Comparison of ENCODE assay signal across 8 mouse cellular contexts in the genomic region with DNA sequence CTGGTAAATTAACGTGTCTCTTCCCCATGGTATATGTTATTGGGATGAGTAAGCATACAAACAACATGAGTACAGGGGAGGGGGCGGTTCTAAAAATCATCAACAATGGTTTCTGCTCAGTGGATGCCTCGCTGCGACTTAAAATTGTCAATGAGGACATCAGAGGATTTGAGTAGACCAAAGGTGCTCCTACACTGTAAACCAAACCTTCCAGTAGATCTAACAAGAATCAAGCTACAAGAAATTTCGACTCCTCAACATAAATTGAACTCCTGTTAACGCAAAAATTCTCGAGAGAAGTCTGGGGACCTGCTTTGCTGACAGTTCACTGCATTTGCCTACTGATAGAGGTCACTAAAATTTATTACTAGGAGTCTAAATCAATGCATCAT. TPM values are rescaled to one million over a fixed set of nuclear protein-coding genes. Genes with fewer than 3 reads are reported as not detected.
DNase-seq lines count a peak whose midpoint lies in the region; ATAC-seq and TF ChIP-seq lines count a peak whose summit lies in the region.
"Had no signal": no experiment of that assay in that cellular context is flagged by ENCODE, and none has a peak within 500 bp of the region (broad histone marks: within the 10 kb centered on the region; RNA-seq: fewer than 3 reads in every experiment).

No protein-coding gene starts in this region.

- H3K9ac ChIP-seq in lung, embryonic 14.5 days, result no peak overlapping the region
- no peak overlapping the region for H3K9ac ChIP-seq in embryonic facial prominence, embryonic 15.5 days

- DNase-seq in lung, embryonic 14.5 days, result no peak
- DNase-seq in lung, postnatal 4 days, result no peak
- DNase-seq in induced T-regulatory cell, adult 2 months (ENCODE audit: low read depth), result peak; percentile 28
- DNase-seq in layer of hippocampus, postnatal 14 days (ENCODE audit: low spot score in 2 of 2), result no peak
- DNase-seq in frontal cortex, postnatal 10 days (ENCODE audit: low spot score in 2 of 2), result no peak
- DNase-seq: kidney, postnatal 10 days had no signal

- peaks cover 54% of the 10 kb centered on the region for H3K79me2 ChIP-seq in myocyte (ENCODE audit: control insufficient read depth, insufficient read depth)

- H3K9me3 ChIP-seq in lung, embryonic 14.5 days (ENCODE audit: low read depth, low read length), result no peaks in the 10 kb centered on the region
- no peaks in the 10 kb centered on the region for H3K9me3 ChIP-seq in embryonic facial prominence, embryonic 15.5 days (replicated peaks)

- peaks cover 5% of the 10 kb centered on the region; the same call in 1 of the 2 replicates for H3K4me1 ChIP-seq in lung, embryonic 14.5 days (ENCODE audit: insufficient read depth)
- peaks cover 13% of the 10 kb centered on the region for H3K4me1 ChIP-seq in embryonic facial prominence, embryonic 15.5 days

- TF ChIP-seq CTCF in lung, embryonic 14.5 days (IDR thresholded peaks at IDR 0.05; ENCODE audit: low read depth), result no peak

- H3K36me3 ChIP-seq in lung, embryonic 14.5 days (ENCODE audit: insufficient read depth), result no peaks in the 10 kb centered on the region
- H3K36me3 ChIP-seq in embryonic facial prominence, embryonic 15.5 days, result no peaks in the 10 kb centered on the region
- H3K36me3 ChIP-seq in myocyte (ENCODE audit: control insufficient read depth, insufficient read depth), result no peaks in the 10 kb centered on the region

- TF ChIP-seq POLR2A in myocyte (IDR thresholded peaks at IDR 0.05; ENCODE audit: insufficient read length, low read depth), result no peak

- 74% methylated on average over 7 of the region's 7 CpGs for WGBS in lung, embryonic 14.5 days
- 81% methylated on average over 7 of the region's 7 CpGs for WGBS in embryonic facial prominence, embryonic 15.5 days

- H3K4me2 ChIP-seq in lung, embryonic 14.5 days, result peak overlapping the region; percentile 92
- H3K4me2 ChIP-seq in embryonic facial prominence, embryonic 15.5 days (replicated peaks), result peak overlapping the region; percentile 87; the same call in 1 of the 2 replicates
- H3K4me2 ChIP-seq in myocyte (ENCODE audit: low read depth), result peak overlapping the region; percentile 82

- no peak overlapping the region for H3ac ChIP-seq in myocyte (ENCODE audit: control insufficient read depth, insufficient read length)

- ATAC-seq in lung, embryonic 14.5 days (ENCODE audit: insufficient read depth), result no peak
- no peak for ATAC-seq in embryonic facial prominence, embryonic 15.5 days (ENCODE audit: insufficient number of reproducible peaks, low FRiP score, low TSS enrichment, low read depth)

- no peak overlapping the region; the same call in 1 of the 2 replicates for H3K27ac ChIP-seq in lung, embryonic 14.5 days (ENCODE audit: low read depth)
- no peak overlapping the region for H3K27ac ChIP-seq in embryonic facial prominence, embryonic 15.5 days (replicated peaks)

- 0 out of 2 replicates have a peak overlapping the region, but pooled peaks have one; percentile 75 for H3K4me3 ChIP-seq in lung, embryonic 14.5 days (ENCODE audit: low read depth, low read length)
- H3K4me3 ChIP-seq in embryonic facial prominence, embryonic 15.5 days (replicated peaks), result no peak overlapping the region
- peak overlapping the region; percentile 82 for H3K4me3 ChIP-seq in myocyte

- no peaks in the 10 kb centered on the region for H3K27me3 ChIP-seq in lung, embryonic 14.5 days (ENCODE audit: insufficient read depth, low read length)
- H3K27me3 ChIP-seq in embryonic facial prominence, embryonic 15.5 days, result no peaks in the 10 kb centered on the region
- no peaks in the 10 kb centered on the region for H3K27me3 ChIP-seq in myocyte (ENCODE audit: control insufficient read depth, insufficient read depth, insufficient read length)

TF ChIP-seq in myocyte, 11 proteins besides CTCF, POLR2A, EP300 and RAD21:
- no peak for TF ChIP-seq USF1 (IDR thresholded peaks at IDR 0.05; ENCODE audit: low read depth)
- no peak for TF ChIP-seq MYOD1 (IDR thresholded peaks at IDR 0.05; ENCODE audit: control insufficient read depth in 1 of 3, insufficient read length in 2 of 3, low read depth in 2 of 3)
- TF ChIP-seq E2F4 (IDR thresholded peaks at IDR 0.05; ENCODE audit: insufficient read depth), result no peak
- no peak for TF ChIP-seq POLR2AphosphoS2 (IDR thresholded peaks at IDR 0.05; ENCODE audit: insufficient read length, low read depth)
- TF ChIP-seq MAX (IDR thresholded peaks at IDR 0.05; ENCODE audit: low read depth), result no peak
- TF ChIP-seq REST (IDR thresholded peaks at IDR 0.05; ENCODE audit: insufficient read depth, insufficient read length), result no peak
- no peak for TF ChIP-seq TCF3 (IDR thresholded peaks at IDR 0.05; ENCODE audit: insufficient read length, low read depth)

RNA-seq across cellular contexts. Expression of a gene that starts 1.8 kb away (rescaled TPM):
- polyA plus RNA-seq in lung, embryonic 14.5 days (2014; fragmentation: Nextera tagmentation; extraction: Ambion mirVana), result 19.2 and 19.7 TPM in 2 replicates
- polyA plus RNA-seq in embryonic facial prominence, embryonic 15.5 days (2015; fragmentation: Nextera tagmentation; extraction: Ambion mirVana), result 14.9 and 15.7 TPM in 2 replicates
- 31.3 TPM for polyA plus RNA-seq in myocyte (2012; fragmentation: generic; extraction: Trizol)
- 100 to 1,000 TPM; 138 to 140 TPM for total RNA-seq in layer of hippocampus, postnatal 14 days (2021)

RNA-seq across cellular contexts. Expression of a gene that starts 23.9 kb away (rescaled TPM):
- polyA plus RNA-seq in lung, embryonic 14.5 days (2014; fragmentation: Nextera tagmentation; extraction: Ambion mirVana), result 8.2 and 9.3 TPM in 2 replicates
- polyA plus RNA-seq in embryonic facial prominence, embryonic 15.5 days (2015; fragmentation: Nextera tagmentation; extraction: Ambion mirVana), result 67.2 and 97.9 TPM in 2 replicates
- polyA plus RNA-seq in myocyte (2012; fragmentation: generic; extraction: Trizol), result not detected
- total RNA-seq in layer of hippocampus, postnatal 14 days (2021), result 1 to 10 TPM; 5.7 to 7.0 TPM
